Mouse (Mus musculus): ENCODE data around the gene Tmbim7. TPM values are rescaled to one million over a fixed set of nuclear protein-coding genes. Genes with fewer than 3 reads are reported as not detected.
"Not testable (repeated sequence)": the region's sequence is repeated elsewhere in the genome, so short reads cannot be mapped to it uniquely, and the experiment has no call there.

The Tmbim7 gene
- polyA plus RNA-seq, 1 experiment from 2014 or later = not detected

GRCm38 (mm10) chr5:3646539-3646938, 4.4 kb upstream of the Tmbim7 start:
- Histone ChIP-seq H3K9ac (peak overlapping the region; percentile 87), H3K4me2 (peak overlapping the region; percentile 67), H3K4me3 (peak overlapping the region; percentile 90), H3K9me3 (replicated peaks) (no peaks in the 10 kb centered on the region), H3K27ac (no peak overlapping the region), H3K27me3 (no peaks in the 10 kb centered on the region), H3K4me1 (peaks cover 13% of the 10 kb centered on the region), H3K36me3 (ENCODE audit: poor library complexity, severe bottlenecking) (peaks cover 25% of the 10 kb centered on the region)
- WGBS = 18% methylated on average over 6 of the region's 6 CpGs
- no peak for ATAC-seq

GRCm38 (mm10) chr5:3646991-3647707, 3.8 kb upstream of the Tmbim7 start:
- peak; percentile 60 for ATAC-seq
- under 1% methylated on average over 41 of the region's 60 CpGs for WGBS
- peak overlapping the region; percentile 91 for H3K27ac ChIP-seq
- H3K27me3 ChIP-seq = no peaks in the 10 kb centered on the region
- peaks cover 13% of the 10 kb centered on the region for H3K4me1 ChIP-seq
- H3K9ac ChIP-seq = peak overlapping the region; percentile 87
- peak overlapping the region; percentile 67 for H3K4me2 ChIP-seq
- peak overlapping the region; percentile 90 for H3K4me3 ChIP-seq
- H3K36me3 ChIP-seq (ENCODE audit: poor library complexity, severe bottlenecking) = peaks cover 19% of the 10 kb centered on the region
- no peaks in the 10 kb centered on the region for H3K9me3 ChIP-seq (replicated peaks)

- Histone ChIP-seq H3K27ac (peak overlapping the region; percentile 91), H3K9me3 (replicated peaks) (no peaks in the 10 kb centered on the region), H3K4me3 (peak overlapping the region; percentile 90), H3K36me3 (ENCODE audit: poor library complexity, severe bottlenecking) (peaks cover 17% of the 10 kb centered on the region), H3K4me1 (peaks cover 13% of the 10 kb centered on the region), H3K27me3 (no peaks in the 10 kb centered on the region), H3K9ac (peak overlapping the region; percentile 87), H3K4me2 (peak overlapping the region; percentile 67)
- ATAC-seq = peak; percentile 97
- 0% methylated on average over 26 of the region's 46 CpGs for WGBS
These were observed 3.3 kb upstream of the Tmbim7 start for GRCm38 (mm10) chr5:3647708-3648121.

GRCm38 (mm10) chr5:3648206-3648848, 2.7 kb upstream of the Tmbim7 start:
- 57% methylated on average over 4 of the region's 4 CpGs for WGBS
- peaks cover 13% of the 10 kb centered on the region for H3K4me1 ChIP-seq
- no peak overlapping the region for H3K9ac ChIP-seq
- peak overlapping the region; percentile 28; the same call in 1 of the 2 replicates for H3K4me2 ChIP-seq
- H3K27ac ChIP-seq = no peak overlapping the region
- peak overlapping the region; percentile 90 for H3K4me3 ChIP-seq
- peaks cover 13% of the 10 kb centered on the region for H3K36me3 ChIP-seq (ENCODE audit: poor library complexity, severe bottlenecking)
- peak; percentile 50 for ATAC-seq
- H3K27me3 ChIP-seq = no peaks in the 10 kb centered on the region
- no peaks in the 10 kb centered on the region for H3K9me3 ChIP-seq (replicated peaks)

GRCm38 (mm10) chr5:3648849-3649210, 2.2 kb upstream of the Tmbim7 start:
- Histone ChIP-seq H3K9ac (no peak overlapping the region), H3K27me3 (no peaks in the 10 kb centered on the region), H3K4me2 (no peak overlapping the region), H3K4me3 (no peak overlapping the region), H3K27ac (no peak overlapping the region), H3K36me3 (ENCODE audit: poor library complexity, severe bottlenecking) (peaks cover 9% of the 10 kb centered on the region), H3K9me3 (replicated peaks) (no peaks in the 10 kb centered on the region), H3K4me1 (peaks cover 13% of the 10 kb centered on the region)
- ATAC-seq = no peak
- WGBS = 75% methylated on average over 4 of the region's 4 CpGs

GRCm38 (mm10) chr5:3651621-3652020, 640 bp downstream of the Tmbim7 start:
- WGBS = 87% methylated on average over 5 of the region's 5 CpGs
- Histone ChIP-seq H3K27ac (no peak overlapping the region), H3K36me3 (ENCODE audit: poor library complexity, severe bottlenecking) (no peaks in the 10 kb centered on the region), H3K27me3 (no peaks in the 10 kb centered on the region), H3K9ac (no peak overlapping the region), H3K9me3 (replicated peaks) (no peaks in the 10 kb centered on the region), H3K4me1 (peaks cover 1% of the 10 kb centered on the region), H3K4me3 (no peak overlapping the region), H3K4me2 (no peak overlapping the region)
- no peak for ATAC-seq

GRCm38 (mm10) chr5:3652903-3653575, 2.1 kb downstream of the Tmbim7 start:
- not testable (repeated sequence) for H3K27me3 ChIP-seq; H3K9ac ChIP-seq; H3K4me2 ChIP-seq; H3K27ac ChIP-seq; H3K9me3 ChIP-seq (replicated peaks); H3K36me3 ChIP-seq (ENCODE audit: poor library complexity, severe bottlenecking); H3K4me3 ChIP-seq; ATAC-seq; H3K4me1 ChIP-seq
- WGBS = 93% methylated on average over 19 of the region's 25 CpGs

GRCm38 (mm10) chr5:3653801-3654200, 2.8 kb downstream of the Tmbim7 start:
- no peak overlapping the region for H3K4me2 ChIP-seq
- no peaks in the 10 kb centered on the region for H3K36me3 ChIP-seq (ENCODE audit: poor library complexity, severe bottlenecking)
- H3K4me3 ChIP-seq = no peak overlapping the region
- 92% methylated on average over 4 of the region's 4 CpGs for WGBS
- no peaks in the 10 kb centered on the region for H3K4me1 ChIP-seq
- H3K27ac ChIP-seq = no peak overlapping the region
- H3K27me3 ChIP-seq = no peaks in the 10 kb centered on the region
- no peak for ATAC-seq
- H3K9me3 ChIP-seq (replicated peaks) = no peaks in the 10 kb centered on the region; the same call in 1 of the 2 replicates
- no peak overlapping the region for H3K9ac ChIP-seq

- Histone ChIP-seq H3K36me3 (ENCODE audit: poor library complexity, severe bottlenecking) (no peaks in the 10 kb centered on the region), H3K27ac (no peak within 1 kb of the TSS), H3K4me2 (no peak within 1 kb of the TSS), H3K4me1 (no peaks in the 10 kb centered on the region), H3K4me3 (no peak within 1 kb of the TSS), H3K9ac (no peak within 1 kb of the TSS), H3K9me3 (replicated peaks) (no peaks in the 10 kb centered on the region; the same call in 1 of the 2 replicates), H3K27me3 (no peaks in the 10 kb centered on the region)
- ATAC-seq = no peak
- 75% methylated on average over 5 of the region's 5 CpGs for WGBS
These were observed 6.1 kb downstream of the Tmbim7 start, which contains the start of gene Gatad1 for GRCm38 (mm10) chr5:3657085-3657484. Gene Gatad1 (minus strand): TSS chr5:3657185.

- H3K4me1 ChIP-seq = no peaks in the 10 kb centered on the region
- no peak overlapping the region for H3K4me3 ChIP-seq
- H3K9ac ChIP-seq = no peak overlapping the region
- ATAC-seq = no peak
- WGBS = 89% methylated on average over 2 of the region's 2 CpGs
- no peaks in the 10 kb centered on the region for H3K36me3 ChIP-seq (ENCODE audit: poor library complexity, severe bottlenecking)
- H3K27ac ChIP-seq = no peak overlapping the region
- H3K9me3 ChIP-seq (replicated peaks) = no peaks in the 10 kb centered on the region
- no peak overlapping the region for H3K4me2 ChIP-seq
- no peaks in the 10 kb centered on the region for H3K27me3 ChIP-seq
These were observed 14.2 kb downstream of the Tmbim7 start for GRCm38 (mm10) chr5:3665225-3665624.

- H3K27me3 ChIP-seq = no peaks in the 10 kb centered on the region
- no peak overlapping the region for H3K27ac ChIP-seq
- no peaks in the 10 kb centered on the region for H3K4me1 ChIP-seq
- ATAC-seq = no peak
- no peak overlapping the region for H3K9ac ChIP-seq
- no peaks in the 10 kb centered on the region for H3K9me3 ChIP-seq (replicated peaks)
- no peak overlapping the region for H3K4me2 ChIP-seq
- WGBS = 92% methylated on average over 12 of the region's 12 CpGs
- no peaks in the 10 kb centered on the region for H3K36me3 ChIP-seq (ENCODE audit: poor library complexity, severe bottlenecking)
- H3K4me3 ChIP-seq = no peak overlapping the region
These were observed 15.6 kb downstream of the Tmbim7 start for GRCm38 (mm10) chr5:3666585-3666984.

- H3K9ac ChIP-seq = no peak overlapping the region
- H3K27ac ChIP-seq = no peak overlapping the region
- H3K9me3 ChIP-seq (replicated peaks) = no peaks in the 10 kb centered on the region
- no peaks in the 10 kb centered on the region for H3K27me3 ChIP-seq
- no peaks in the 10 kb centered on the region for H3K4me1 ChIP-seq
- ATAC-seq = no peak
- H3K4me3 ChIP-seq = no peak overlapping the region
- H3K4me2 ChIP-seq = no peak overlapping the region
- WGBS = 89% methylated on average over 6 of the region's 6 CpGs
- H3K36me3 ChIP-seq (ENCODE audit: poor library complexity, severe bottlenecking) = no peaks in the 10 kb centered on the region
These were observed 19.1 kb downstream of the Tmbim7 start for GRCm38 (mm10) chr5:3669938-3670554.

Measured in forebrain, embryonic 13.5 days (tissue).